Mouse (Mus musculus): ENCODE results near the gene Lypd6b. TPM values are rescaled to one million over a fixed set of nuclear protein-coding genes. Genes with fewer than 3 reads are reported as not detected.

Lypd6b gene
- polyA plus RNA-seq, 1 experiment, result 14.2 TPM

GRCm38 (mm10) chr2:49838611-49839010, 51.1 kb downstream of the Lypd6b start:
- H3K4me3 ChIP-seq (ENCODE audit: insufficient read depth, low read length), result no peak overlapping the region
- no peaks in the 10 kb centered on the region; the same call in 1 of the 2 replicates for H3K4me1 ChIP-seq (ENCODE audit: control insufficient read depth, insufficient read depth, low read length)
- no peak for TF ChIP-seq POLR2A (IDR thresholded peaks at IDR 0.05; ENCODE audit: extremely low read depth, insufficient read depth, low read length)
- TF ChIP-seq CTCF (IDR thresholded peaks at IDR 0.05; ENCODE audit: extremely low read depth, insufficient read depth, low read length), result no peak
- H3K27ac ChIP-seq (ENCODE audit: insufficient read depth, low read length), result no peak overlapping the region

GRCm38 (mm10) chr2:49840573-49840972, 53.1 kb downstream of the Lypd6b start:
- Histone ChIP-seq H3K4me3 (ENCODE audit: insufficient read depth, low read length) (no peak overlapping the region), H3K27ac (ENCODE audit: insufficient read depth, low read length) (no peak overlapping the region), H3K4me1 (ENCODE audit: control insufficient read depth, insufficient read depth, low read length) (peaks cover 1% of the 10 kb centered on the region; the same call in 1 of the 2 replicates)
- TF ChIP-seq POLR2A (IDR thresholded peaks at IDR 0.05; ENCODE audit: extremely low read depth, insufficient read depth, low read length) (no peak), CTCF (IDR thresholded peaks at IDR 0.05; ENCODE audit: extremely low read depth, insufficient read depth, low read length) (no peak)

GRCm38 (mm10) chr2:49841089-49841488, 53.6 kb downstream of the Lypd6b start:
- Histone ChIP-seq H3K4me3 (ENCODE audit: insufficient read depth, low read length) (no peak overlapping the region), H3K27ac (ENCODE audit: insufficient read depth, low read length) (no peak overlapping the region), H3K4me1 (ENCODE audit: control insufficient read depth, insufficient read depth, low read length) (peaks cover 1% of the 10 kb centered on the region; the same call in 1 of the 2 replicates)
- TF ChIP-seq POLR2A (IDR thresholded peaks at IDR 0.05; ENCODE audit: extremely low read depth, insufficient read depth, low read length), result no peak
- TF ChIP-seq CTCF (IDR thresholded peaks at IDR 0.05; ENCODE audit: extremely low read depth, insufficient read depth, low read length), result no peak

- Histone ChIP-seq H3K27ac (ENCODE audit: insufficient read depth, low read length) (no peak overlapping the region), H3K4me3 (ENCODE audit: insufficient read depth, low read length) (no peak overlapping the region), H3K4me1 (ENCODE audit: control insufficient read depth, insufficient read depth, low read length) (0 out of 2 replicates have a peak, but pooled peaks cover 1% of the 10 kb centered on the region)
- TF ChIP-seq CTCF (IDR thresholded peaks at IDR 0.05; ENCODE audit: extremely low read depth, insufficient read depth, low read length) (no peak), POLR2A (IDR thresholded peaks at IDR 0.05; ENCODE audit: extremely low read depth, insufficient read depth, low read length) (no peak)
These were observed 57.6 kb downstream of the Lypd6b start for GRCm38 (mm10) chr2:49845104-49845503.

DNA sequence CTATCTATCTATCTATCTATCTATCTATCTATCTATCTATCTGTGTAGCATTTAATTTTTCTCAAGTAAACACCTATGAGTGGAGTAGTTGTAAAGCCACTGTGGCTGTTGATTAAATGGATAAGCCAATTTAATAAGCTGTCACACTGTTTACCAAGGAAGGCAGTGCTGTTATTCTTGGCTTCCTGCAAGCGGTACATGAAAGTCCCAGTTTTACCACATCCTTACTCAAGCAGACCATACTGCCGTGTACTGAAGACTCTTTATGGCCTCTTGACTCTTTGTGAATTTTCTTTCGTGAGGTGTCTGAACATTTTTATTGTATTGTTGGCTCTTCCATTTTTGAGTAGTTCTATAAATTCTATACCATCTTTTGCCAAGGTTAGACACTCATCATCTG, 58.6 kb downstream of the Lypd6b start:
- Histone ChIP-seq H3K27ac (ENCODE audit: insufficient read depth, low read length) (no peak overlapping the region), H3K4me3 (ENCODE audit: insufficient read depth, low read length) (no peak overlapping the region), H3K4me1 (ENCODE audit: control insufficient read depth, insufficient read depth, low read length) (0 out of 2 replicates have a peak, but pooled peaks cover 1% of the 10 kb centered on the region)
- no peak for TF ChIP-seq POLR2A (IDR thresholded peaks at IDR 0.05; ENCODE audit: extremely low read depth, insufficient read depth, low read length)
- no peak for TF ChIP-seq CTCF (IDR thresholded peaks at IDR 0.05; ENCODE audit: extremely low read depth, insufficient read depth, low read length)

GRCm38 (mm10) chr2:49846880-49847279, 59.4 kb downstream of the Lypd6b start:
- 0 out of 2 replicates have a peak, but pooled peaks cover 1% of the 10 kb centered on the region for H3K4me1 ChIP-seq (ENCODE audit: control insufficient read depth, insufficient read depth, low read length)
- no peak for TF ChIP-seq CTCF (IDR thresholded peaks at IDR 0.05; ENCODE audit: extremely low read depth, insufficient read depth, low read length)
- no peak for TF ChIP-seq POLR2A (IDR thresholded peaks at IDR 0.05; ENCODE audit: extremely low read depth, insufficient read depth, low read length)
- H3K27ac ChIP-seq (ENCODE audit: insufficient read depth, low read length), result no peak overlapping the region
- H3K4me3 ChIP-seq (ENCODE audit: insufficient read depth, low read length), result no peak overlapping the region

DNA sequence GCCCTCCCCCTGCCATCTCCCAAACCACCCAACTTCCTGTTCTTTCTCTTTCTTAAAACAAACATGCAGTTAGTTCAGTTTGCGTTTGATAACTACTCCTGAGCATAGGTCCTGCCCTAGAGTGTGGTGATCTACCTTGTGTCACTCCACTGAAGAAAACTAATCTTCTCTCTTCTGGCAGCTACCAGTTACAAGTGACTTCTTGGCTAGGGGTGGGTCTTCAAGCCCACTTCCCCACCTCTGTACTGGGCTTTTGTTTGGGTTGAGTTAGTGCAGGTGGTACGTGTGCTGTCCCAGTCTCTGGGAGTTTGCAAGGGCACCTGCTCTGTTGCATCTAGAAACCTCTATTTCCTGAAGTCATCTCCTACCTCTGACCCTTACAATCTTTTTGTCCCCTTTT, 60.3 kb downstream of the Lypd6b start:
- no peak overlapping the region for H3K4me3 ChIP-seq (ENCODE audit: insufficient read depth, low read length)
- 0 out of 2 replicates have a peak, but pooled peaks cover 1% of the 10 kb centered on the region for H3K4me1 ChIP-seq (ENCODE audit: control insufficient read depth, insufficient read depth, low read length)
- H3K27ac ChIP-seq (ENCODE audit: insufficient read depth, low read length), result no peak overlapping the region
- TF ChIP-seq CTCF (IDR thresholded peaks at IDR 0.05; ENCODE audit: extremely low read depth, insufficient read depth, low read length) (no peak), POLR2A (IDR thresholded peaks at IDR 0.05; ENCODE audit: extremely low read depth, insufficient read depth, low read length) (no peak)

- no peak overlapping the region for H3K27ac ChIP-seq (ENCODE audit: insufficient read depth, low read length)
- H3K4me1 ChIP-seq (ENCODE audit: control insufficient read depth, insufficient read depth, low read length), result 0 out of 2 replicates have a peak, but pooled peaks cover 1% of the 10 kb centered on the region
- H3K4me3 ChIP-seq (ENCODE audit: insufficient read depth, low read length), result no peak overlapping the region
- TF ChIP-seq CTCF (IDR thresholded peaks at IDR 0.05; ENCODE audit: extremely low read depth, insufficient read depth, low read length) (no peak), POLR2A (IDR thresholded peaks at IDR 0.05; ENCODE audit: extremely low read depth, insufficient read depth, low read length) (no peak)
These were observed 62.3 kb downstream of the Lypd6b start for GRCm38 (mm10) chr2:49849771-49850170.

DNA sequence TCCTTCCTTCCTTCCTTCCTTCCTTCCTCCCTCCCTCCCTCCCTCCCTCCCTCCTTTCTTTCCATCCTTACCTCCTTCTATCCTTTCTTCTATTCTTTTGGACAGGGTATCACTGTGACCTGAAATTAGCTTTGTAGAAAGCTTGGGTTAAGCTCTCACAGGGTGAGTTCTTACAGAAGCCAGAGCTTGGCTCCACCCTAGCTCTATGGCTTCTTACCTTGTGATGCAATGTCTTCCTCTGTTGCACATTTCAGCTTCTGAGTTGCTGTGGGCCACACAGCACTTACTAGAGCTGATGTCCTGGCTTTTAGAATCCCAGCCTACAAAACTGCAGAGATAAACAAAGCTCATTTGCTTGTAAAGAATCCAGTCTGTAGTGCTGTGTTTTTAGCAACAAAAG, 64.5 kb downstream of the Lypd6b start:
- TF ChIP-seq POLR2A (IDR thresholded peaks at IDR 0.05; ENCODE audit: extremely low read depth, insufficient read depth, low read length) (no peak), CTCF (IDR thresholded peaks at IDR 0.05; ENCODE audit: extremely low read depth, insufficient read depth, low read length) (no peak)

GRCm38 (mm10) chr2:49856161-49856564, 68.7 kb downstream of the Lypd6b start:
- H3K27ac ChIP-seq (ENCODE audit: insufficient read depth, low read length), result no peak overlapping the region
- H3K4me1 ChIP-seq (ENCODE audit: control insufficient read depth, insufficient read depth, low read length), result no peaks in the 10 kb centered on the region
- TF ChIP-seq CTCF (IDR thresholded peaks at IDR 0.05; ENCODE audit: extremely low read depth, insufficient read depth, low read length) (no peak), POLR2A (IDR thresholded peaks at IDR 0.05; ENCODE audit: extremely low read depth, insufficient read depth, low read length) (no peak)
- H3K4me3 ChIP-seq (ENCODE audit: insufficient read depth, low read length), result no peak overlapping the region

More for the DNA sequence above, 64.5 kb downstream of the Lypd6b start:
- no peaks in the 10 kb centered on the region for H3K4me1 ChIP-seq (ENCODE audit: control insufficient read depth, insufficient read depth, low read length)
- H3K4me3 ChIP-seq (ENCODE audit: insufficient read depth, low read length), result no peak overlapping the region
- no peak overlapping the region for H3K27ac ChIP-seq (ENCODE audit: insufficient read depth, low read length)

Measured in cortical plate, adult 2 months (tissue).